Mouse (Mus musculus): Measurements from ENCODE around the gene Fam53b. TPM values are rescaled to one million over a fixed set of nuclear protein-coding genes. Genes with fewer than 3 reads are reported as not detected.

The Fam53b gene
- total and polyA plus RNA-seq, 3 experiments = 15.6 to 30.9 (median 22.1) TPM

DNA sequence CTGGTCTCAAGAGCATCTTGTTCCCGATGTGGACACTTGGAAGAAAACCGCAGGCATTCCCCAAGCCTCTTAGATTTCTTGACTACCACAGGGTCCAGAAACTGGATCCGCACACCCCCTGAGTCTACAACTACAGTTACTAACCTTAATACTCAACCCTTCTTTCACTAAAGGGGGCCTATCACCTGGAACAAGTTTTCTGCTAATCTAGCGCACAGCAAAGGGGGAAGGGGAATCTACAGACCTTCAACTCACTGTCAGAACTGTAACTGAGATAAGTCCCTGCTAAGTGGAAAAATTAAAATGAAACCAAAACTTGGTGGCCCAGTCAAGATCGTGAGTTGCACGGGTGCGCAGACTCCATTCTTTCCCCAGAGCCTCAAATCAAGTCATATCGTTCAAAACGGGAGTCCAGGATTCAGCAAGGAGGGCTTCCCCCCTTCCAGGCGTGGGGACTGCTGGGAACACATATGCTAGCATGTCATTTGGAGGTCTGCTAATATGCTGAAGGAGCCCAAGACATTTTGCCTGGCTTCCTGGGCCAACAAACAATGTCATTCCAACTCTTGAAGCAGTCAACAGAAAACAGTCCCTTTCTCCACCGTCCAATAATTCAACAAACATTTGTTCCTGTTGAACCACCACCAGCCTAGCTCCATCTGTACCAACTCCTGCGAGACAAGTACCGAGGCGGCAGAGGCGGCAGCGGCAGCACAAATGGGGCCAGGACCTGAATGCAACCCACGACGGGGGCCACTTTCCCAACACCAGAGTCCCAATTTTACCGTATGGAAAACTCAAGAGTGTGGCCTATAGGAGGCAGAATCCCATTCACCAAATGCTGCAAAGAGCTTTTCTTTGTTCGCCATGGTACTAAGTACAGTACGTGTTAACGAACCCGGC is 1.7 kb downstream of the Fam53b start:
- Histone ChIP-seq H3K9ac (ENCODE audit: insufficient read depth, low read depth) (peak overlapping the region; percentile 82), H3K27me3 (replicated peaks) (no peaks in the 10 kb centered on the region), H3K27ac (ENCODE audit: insufficient read depth, low read depth) (peak overlapping the region; percentile 71), H3K4me3 (replicated peaks in 1 of 3; ENCODE audit: low read depth in 2 of 3, low read length in 2 of 3, poor library complexity in 1 of 3) (peak overlapping the region; percentile 65 to 82 (median 81)), H3K4me2 (ENCODE audit: insufficient read depth, low read depth, poor library complexity, severe bottlenecking) (peak overlapping the region; percentile 96), H3K79me2 (replicated peaks; ENCODE audit: control insufficient read depth, extremely low read depth, insufficient read depth, poor library complexity, severe bottlenecking) (peaks cover 54% of the 10 kb centered on the region), H3K9me3 (replicated peaks; ENCODE audit: low read length) (no peaks in the 10 kb centered on the region), H3K36me3 (replicated peaks in 1 of 2; ENCODE audit: control insufficient read depth in 1 of 2, insufficient read depth in 1 of 2, low read length in 1 of 2) (peaks cover 2 to 3% of the 10 kb centered on the region in 2 experiments), H3K4me1 (ENCODE audit: control insufficient read depth in 1 of 2, insufficient read depth in 2 of 2) (peaks cover 10 to 71% of the 10 kb centered on the region in 2 experiments)
- peak; percentile 75 for DNase-seq (ENCODE audit: extremely low read depth)
- dilution Hi-C loops (cut with MboI; ENCODE audit: extremely low pct_ligation_motif_present, extremely low pct_unique_long_range_greater_than_20kb, low sequenced_read_pairs) (no loop called here), in situ Hi-C loops (cut with MboI; ENCODE audit: low pct_ligation_motif_present, low pct_unique_long_range_greater_than_20kb, low sequenced_read_pairs) (no loop called here)
- TF ChIP-seq JUN (IDR thresholded peaks at IDR 0.05; ENCODE audit: insufficient read depth, low read depth, low read length) (no peak), HCFC1 (IDR thresholded peaks at IDR 0.05; ENCODE audit: low read depth, low read length) (peak; percentile 27; the same call in 1 of the 2 replicates), CTCF (conservative IDR thresholded peaks at IDR 0.05 in 1 of 2, IDR thresholded peaks at IDR 0.05 in 1 of 2; ENCODE audit: low read depth in 2 of 2, low read length in 2 of 2) (no peak), USF2 (conservative IDR thresholded peaks at IDR 0.05; ENCODE audit: low read depth, low read length) (no peak), SMC3 (IDR thresholded peaks at IDR 0.05; ENCODE audit: low read depth, low read length) (peak; percentile 15), ZC3H11A (IDR thresholded peaks at IDR 0.05; ENCODE audit: low read depth, low read length) (no peak), BHLHE40 (IDR thresholded peaks at IDR 0.05; ENCODE audit: low read depth, low read length) (peak; percentile 99), TBP (conservative IDR thresholded peaks at IDR 0.05; ENCODE audit: low read depth, low read length) (0 out of 2 replicates have a peak, but pooled peaks have one; percentile 24), POLR2AphosphoS2 (IDR thresholded peaks at IDR 0.05; ENCODE audit: low read depth, low read length) (no peak), MAFK (IDR thresholded peaks at IDR 0.05; ENCODE audit: insufficient replicate concordance, low read length) (peak; percentile 50; the same call in 1 of the 2 replicates), GABPA (IDR thresholded peaks at IDR 0.05; ENCODE audit: insufficient replicate concordance, low read depth, low read length) (no peak), JUND (conservative IDR thresholded peaks at IDR 0.05; ENCODE audit: low read depth, low read length) (no peak), ZNF384 (IDR thresholded peaks at IDR 0.05; ENCODE audit: low read depth, low read length) (0 out of 2 replicates have a peak, but pooled peaks have one; percentile 8), MXI1 (IDR thresholded peaks at IDR 0.05; ENCODE audit: low read depth, low read length) (peak; percentile 71), ZMIZ1 (IDR thresholded peaks at IDR 0.05; ENCODE audit: low read depth, low read length) (0 out of 2 replicates have a peak, but pooled peaks have one; percentile 29), TCF12 (IDR thresholded peaks at IDR 0.05; ENCODE audit: low read depth, low read length) (peak; percentile 59; the same call in 1 of the 2 replicates), MAZ (IDR thresholded peaks at IDR 0.05; ENCODE audit: low read depth, low read length) (peak; percentile 38; the same call in 1 of the 2 replicates), EP300 (IDR thresholded peaks at IDR 0.05; ENCODE audit: low read length) (peak; percentile 78; the same call in 1 of the 2 replicates), E2F4 (IDR thresholded peaks at IDR 0.05; ENCODE audit: insufficient replicate concordance, low read depth, low read length) (no peak), ELF1 (IDR thresholded peaks at IDR 0.05; ENCODE audit: low read depth, low read length) (no peak), MEF2A (IDR thresholded peaks at IDR 0.05; ENCODE audit: borderline replicate concordance, low read depth, low read length) (peak; percentile 50; the same call in 1 of the 2 replicates), CHD2 (IDR thresholded peaks at IDR 0.05; ENCODE audit: low read length) (peak; percentile 62; the same call in 1 of the 2 replicates), IRF4 (IDR thresholded peaks at IDR 0.05; ENCODE audit: low read depth, low read length) (peak; percentile 76), NELFE (IDR thresholded peaks at IDR 0.05; ENCODE audit: low read depth, low read length) (peak; percentile 40; the same call in 1 of the 2 replicates), PAX5 (IDR thresholded peaks at IDR 0.05; ENCODE audit: low read length) (no peak), MYC (IDR thresholded peaks at IDR 0.05; ENCODE audit: low read depth, low read length) (peak; percentile 67; the same call in 1 of the 2 replicates), MAX (IDR thresholded peaks at IDR 0.05; ENCODE audit: low read length) (no peak; the same call in 1 of the 2 replicates), NRF1 (IDR thresholded peaks at IDR 0.05; ENCODE audit: low read depth, low read length) (peak; percentile 77), RAD21 (IDR thresholded peaks at IDR 0.05; ENCODE audit: low read depth, low read length) (no peak; the same call in 1 of the 2 replicates), CHD1 (IDR thresholded peaks at IDR 0.05; ENCODE audit: low read depth, low read length) (peak; percentile 96), ETS1 (conservative IDR thresholded peaks at IDR 0.05; ENCODE audit: low read depth, low read length) (peak; percentile 94), SIN3A (IDR thresholded peaks at IDR 0.05; ENCODE audit: low read length) (peak; percentile 83), KAT2A (IDR thresholded peaks at IDR 0.05; ENCODE audit: insufficient replicate concordance, low read length) (0 out of 2 replicates have a peak, but pooled peaks have one; percentile 23), UBTF (IDR thresholded peaks at IDR 0.05; ENCODE audit: low read depth, low read length) (no peak), POLR2A (IDR thresholded peaks at IDR 0.05; ENCODE audit: low read depth, low read length) (no peak; the same call in 1 of the 2 replicates), USF1 (IDR thresholded peaks at IDR 0.05; ENCODE audit: low read depth, low read length) (no peak), RCOR1 (conservative IDR thresholded peaks at IDR 0.05; ENCODE audit: low read depth, low read length) (peak; percentile 79; the same call in 1 of the 2 replicates)

All from CH12.LX (cell line).